ENCODE assay signal across 13 mouse cellular contexts in genomic region chr10:77447755-77448154, GRCm38 (mm10). TPM values are rescaled to one million over a fixed set of nuclear protein-coding genes. Genes with fewer than 3 reads are reported as not detected.
DNase-seq lines count a peak whose midpoint lies in the region; ATAC-seq lines count a peak whose summit lies in the region.
"Had no signal": no experiment of that assay in that cellular context is flagged by ENCODE, and none has a peak within 500 bp of the region (broad histone marks: within the 10 kb centered on the region; RNA-seq: fewer than 3 reads in every experiment).

No protein-coding gene starts in this region.

- DNase-seq in heart, adult 11 months: peak; percentile 93
- no peak for DNase-seq in heart, postnatal 25 days (ENCODE audit: low spot score)
- DNase-seq in midbrain, embryonic 10.5 days (ENCODE audit: low spot score): peak; percentile 52
- DNase-seq in embryo, embryonic 9.5 days (ENCODE audit: extremely low spot score): peak; percentile 62
- peak; percentile 67 for DNase-seq in mesoderm, embryonic 11.5 days (ENCODE audit: low read depth, low spot score)
- DNase-seq in MN1 (ENCODE audit: low spot score): no peak
- DNase-seq: adrenal gland, postnatal 14 days; lung, postnatal 14 days had no signal

- H3K27ac ChIP-seq in midbrain, embryonic 10.5 days (replicated peaks): no peak overlapping the region; the same call in 1 of the 2 replicates
- no peak overlapping the region for H3K27ac ChIP-seq in midbrain, embryonic 13.5 days
- H3K27ac ChIP-seq in intestine, embryonic 16.5 days (ENCODE audit: low read length): no peak overlapping the region
- H3K27ac ChIP-seq: embryonic facial prominence, embryonic 13.5 days had no signal

- no peak overlapping the region for H3K4me2 ChIP-seq in midbrain, embryonic 13.5 days (replicated peaks)
- H3K4me2 ChIP-seq in intestine, embryonic 16.5 days (ENCODE audit: low read depth, low read length): no peak overlapping the region
- H3K4me2 ChIP-seq: embryonic facial prominence, embryonic 13.5 days had no signal

- 24% methylated on average over 2 of the region's 2 CpGs for WGBS in midbrain, embryonic 10.5 days
- 18% methylated on average over 2 of the region's 2 CpGs for WGBS in midbrain, embryonic 13.5 days
- 12% methylated on average over 2 of the region's 2 CpGs for WGBS in intestine, embryonic 16.5 days

- peaks cover 24% of the 10 kb centered on the region for H3K4me1 ChIP-seq in midbrain, embryonic 10.5 days
- H3K4me1 ChIP-seq in midbrain, embryonic 13.5 days (replicated peaks): peaks cover 6% of the 10 kb centered on the region; the same call in 1 of the 2 replicates
- peaks cover 9% of the 10 kb centered on the region for H3K4me1 ChIP-seq in intestine, embryonic 16.5 days (ENCODE audit: control insufficient read depth, insufficient read depth, low read length)

- H3K4me3 ChIP-seq in midbrain, embryonic 10.5 days: no peak overlapping the region
- H3K4me3 ChIP-seq in midbrain, embryonic 13.5 days (replicated peaks): no peak overlapping the region
- H3K4me3 ChIP-seq in intestine, embryonic 16.5 days (ENCODE audit: low read length): no peak overlapping the region
- H3K4me3 ChIP-seq: embryonic facial prominence, embryonic 13.5 days had no signal

- no peaks in the 10 kb centered on the region for H3K36me3 ChIP-seq in midbrain, embryonic 10.5 days
- no peaks in the 10 kb centered on the region for H3K36me3 ChIP-seq in midbrain, embryonic 13.5 days
- no peaks in the 10 kb centered on the region for H3K36me3 ChIP-seq in intestine, embryonic 16.5 days (ENCODE audit: control insufficient read depth, insufficient read depth, low read length)
- H3K36me3 ChIP-seq: embryonic facial prominence, embryonic 13.5 days had no signal

- H3K9ac ChIP-seq in midbrain, embryonic 13.5 days (replicated peaks): no peak overlapping the region
- no peak overlapping the region for H3K9ac ChIP-seq in intestine, embryonic 16.5 days (ENCODE audit: low read depth, low read length)

- no peaks in the 10 kb centered on the region for H3K27me3 ChIP-seq in midbrain, embryonic 10.5 days (ENCODE audit: low read depth, poor library complexity, severe bottlenecking)
- H3K27me3 ChIP-seq in midbrain, embryonic 13.5 days: no peaks in the 10 kb centered on the region
- no peaks in the 10 kb centered on the region; the same call in 1 of the 2 replicates for H3K27me3 ChIP-seq in intestine, embryonic 16.5 days (replicated peaks; ENCODE audit: control insufficient read depth, insufficient read depth, low read length)

- peaks cover 8% of the 10 kb centered on the region; the same call in 1 of the 2 replicates for H3K9me3 ChIP-seq in midbrain, embryonic 10.5 days (replicated peaks)
- no peaks in the 10 kb centered on the region for H3K9me3 ChIP-seq in midbrain, embryonic 13.5 days
- peaks cover 7% of the 10 kb centered on the region; the same call in 1 of the 2 replicates for H3K9me3 ChIP-seq in intestine, embryonic 16.5 days (ENCODE audit: control insufficient read depth, low read length)
- H3K9me3 ChIP-seq: embryonic facial prominence, embryonic 13.5 days had no signal

- ATAC-seq in midbrain, embryonic 13.5 days: no peak
- ATAC-seq in intestine, embryonic 16.5 days: no peak
- ATAC-seq: forebrain, embryonic 16.5 days; inflammation-experienced regulatory T-cells, adult 6 months had no signal

- intact Hi-C loops in heart, postnatal 25 days (cut with DNase I): no loop called here

RNA-seq across cellular contexts. Expression of gene Adarb1, which starts 29.7 kb away (rescaled TPM):
- 10 to 100 TPM; 16.7 to 19.7 TPM for total RNA-seq in heart, postnatal 25 days (2021)
- polyA plus RNA-seq in midbrain, embryonic 10.5 days (2016; fragmentation: Nextera tagmentation; extraction: Ambion mirVana): 6.0 and 6.1 TPM in 2 replicates
- polyA plus RNA-seq in midbrain, embryonic 13.5 days (2015; fragmentation: Nextera tagmentation; extraction: Ambion mirVana): 10.0 and 10.9 TPM in 2 replicates
- polyA plus RNA-seq in intestine, embryonic 16.5 days (2015; fragmentation: Nextera tagmentation; extraction: Ambion mirVana): 2.7 and 3.0 TPM in 2 replicates

Comparison
In these comparisons a context has a peak if more than half of its experiments do, and no peak if none do; other contexts are left out.
1. DNase-seq: peak in heart, adult 11 months (single experiment), midbrain, embryonic 10.5 days (single experiment), embryo, embryonic 9.5 days (single experiment) and mesoderm, embryonic 11.5 days (single experiment); none in heart, postnatal 25 days (single experiment) and MN1 (single experiment).